Mouse (Mus musculus) erythroblast, adult 5-6 weeks (primary cell): ENCODE measurements around the gene Crybg3. TPM values are rescaled to one million over a fixed set of nuclear protein-coding genes. Genes with fewer than 3 reads are reported as not detected.
"Not testable (repeated sequence)": the region's sequence is repeated elsewhere in the genome, so short reads cannot be mapped to it uniquely, and the experiment has no call there.

Experiments used
- ATAC-seq: replicated peaks from 2 replicates; pipeline ENCODE4 v1.8.0; 2016; ENCODE audit warnings: moderate number of reproducible peaks, mild to moderate bottlenecking, moderate TSS enrichment, inconsistent platforms; ENCODE audit not compliant: poor library complexity, low FRiP score, severe bottlenecking
- total RNA-seq, 2 experiments: library from RNA; stranded (forward) in 1 of 2; stranded (reverse) in 1 of 2; fragments of 150-400 nt in 1 of 2; fragments of 200-764, 138-1000 nt in 1 of 2; gene quantifications; 2 replicates each; pipeline versions ENCODE4 v1.2.3 to v1.2.4; 2015 to 2017; ENCODE audit warnings: low replicate concordance in 2 of 2

Gene Crybg3
- total RNA-seq, 2 experiments from 2014 or later = 2.8 to 5.6 TPM

DNA sequence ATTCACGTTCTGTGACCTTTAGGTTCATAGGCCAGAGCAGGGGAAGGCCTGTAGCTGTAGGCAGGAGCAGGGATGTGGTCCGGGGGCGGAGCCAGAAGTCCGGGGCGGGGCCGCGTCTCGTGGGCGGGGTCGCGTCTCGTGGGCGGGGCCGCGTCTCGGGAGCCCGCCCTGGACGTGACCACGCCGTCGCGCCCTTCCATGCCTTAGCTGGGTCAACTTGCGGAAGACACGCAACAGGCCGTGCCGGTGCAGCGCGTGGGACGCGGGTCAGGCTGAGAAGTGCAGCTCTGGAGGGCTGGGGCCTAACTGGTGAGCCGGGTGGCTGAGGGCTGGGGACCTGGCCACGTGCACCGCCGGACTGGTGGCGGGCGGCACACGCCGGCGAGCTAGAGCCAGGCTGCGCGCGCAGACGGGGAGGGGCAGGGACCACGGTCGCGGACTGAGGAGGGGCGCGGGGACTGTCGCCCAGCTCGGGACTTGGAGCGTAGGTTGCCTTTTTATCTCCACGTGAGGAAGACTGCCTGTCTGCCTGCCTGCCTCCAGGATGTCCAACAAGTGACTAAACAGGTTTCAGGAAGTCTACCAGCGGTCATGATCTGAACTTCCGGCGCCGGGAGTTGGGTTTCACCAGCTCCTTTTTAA lies 129.0 kb downstream of the Crybg3 start, which contains the start of gene Riox2:
Riox2 (plus strand) TSS at position 139 of the 642 bp plus-strand sequence.
- ATAC-seq = peak; percentile 90

DNA sequence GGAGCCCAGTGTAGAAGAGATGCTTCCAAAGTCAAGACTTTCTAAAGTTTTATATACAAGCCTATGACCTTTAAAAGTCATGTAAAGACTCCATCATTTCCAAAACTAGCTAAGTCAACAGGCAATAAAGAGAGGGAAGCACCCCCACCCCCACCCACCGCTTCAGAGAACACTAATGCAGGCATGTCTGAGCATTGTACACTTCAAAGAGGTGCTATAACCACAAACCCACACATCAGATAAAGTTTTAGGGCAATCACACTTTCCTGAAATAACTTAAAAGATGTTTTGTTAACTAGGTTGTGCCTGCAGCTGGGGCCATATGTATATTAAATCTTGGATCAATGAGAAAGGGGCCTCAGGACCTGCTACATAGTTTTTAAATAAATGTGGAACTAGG lies 130.9 kb downstream of the Crybg3 start:
- ATAC-seq = no peak

DNA sequence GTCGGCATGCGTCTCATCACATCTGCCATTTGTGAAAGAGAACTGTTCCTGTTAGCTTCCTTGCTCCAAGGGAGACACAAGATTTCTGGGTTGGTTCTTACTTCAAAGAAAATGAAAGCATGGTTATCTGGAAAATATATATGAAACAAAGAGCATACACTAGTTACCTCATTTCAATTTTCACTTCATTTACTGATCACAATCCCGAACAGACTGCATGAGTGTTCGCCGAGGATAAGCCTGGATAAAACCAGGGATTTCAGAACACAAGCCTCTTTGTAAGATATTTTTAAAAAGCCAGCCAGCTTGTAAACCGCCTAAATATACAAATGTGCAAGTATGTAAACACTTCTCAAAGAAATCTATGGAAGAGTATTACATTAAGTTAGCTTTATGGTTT lies 136.8 kb downstream of the Crybg3 start:
- ATAC-seq = no peak

DNA sequence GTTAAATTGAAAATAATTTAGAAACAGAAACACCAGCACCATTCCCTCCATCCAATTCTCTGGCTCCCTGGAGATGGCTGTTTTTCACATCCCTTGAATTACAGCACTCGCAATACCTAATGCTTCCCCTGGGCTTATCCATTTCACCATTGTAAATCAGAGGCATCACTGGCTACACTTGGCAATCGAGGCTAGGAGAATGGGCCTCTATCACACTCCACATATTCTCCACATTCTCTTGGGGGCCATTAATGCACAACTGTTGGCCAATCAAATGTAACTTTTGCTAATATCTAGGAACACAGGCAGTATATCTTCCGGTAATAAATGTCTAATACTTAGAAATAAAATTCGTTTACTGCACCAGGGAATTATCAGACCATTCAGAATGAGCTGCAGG lies 137.2 kb downstream of the Crybg3 start:
- ATAC-seq = no peak

DNA sequence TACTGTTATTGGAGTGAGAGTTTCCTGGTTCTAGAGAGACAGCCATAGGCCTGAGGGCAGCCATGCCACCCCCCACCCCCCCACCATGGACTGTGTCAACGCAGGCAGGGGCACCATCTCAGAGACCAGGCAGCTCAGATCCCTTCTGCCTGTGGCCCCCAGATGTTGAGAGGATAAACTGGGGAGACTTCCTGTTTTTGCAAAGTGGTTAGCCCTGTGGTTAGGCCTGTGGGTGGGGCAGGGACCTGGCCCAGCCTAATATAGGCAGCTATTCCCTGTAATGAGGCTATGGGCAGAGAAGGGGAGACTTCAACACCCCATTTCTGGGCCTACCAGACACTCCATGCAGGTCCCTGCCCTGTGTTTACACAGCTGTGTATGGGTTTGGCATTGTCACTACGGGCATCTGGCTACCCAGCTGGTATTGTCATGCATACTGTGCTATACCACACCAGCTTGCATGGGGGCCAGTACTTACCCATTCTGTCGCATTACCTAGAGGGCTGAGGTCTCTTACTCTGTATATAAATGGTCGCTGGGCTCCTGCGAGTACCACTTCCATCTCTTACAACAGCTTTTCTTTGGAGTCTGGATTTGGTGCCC lies 141.4 kb downstream of the Crybg3 start:
- not testable (repeated sequence) for ATAC-seq

DNA sequence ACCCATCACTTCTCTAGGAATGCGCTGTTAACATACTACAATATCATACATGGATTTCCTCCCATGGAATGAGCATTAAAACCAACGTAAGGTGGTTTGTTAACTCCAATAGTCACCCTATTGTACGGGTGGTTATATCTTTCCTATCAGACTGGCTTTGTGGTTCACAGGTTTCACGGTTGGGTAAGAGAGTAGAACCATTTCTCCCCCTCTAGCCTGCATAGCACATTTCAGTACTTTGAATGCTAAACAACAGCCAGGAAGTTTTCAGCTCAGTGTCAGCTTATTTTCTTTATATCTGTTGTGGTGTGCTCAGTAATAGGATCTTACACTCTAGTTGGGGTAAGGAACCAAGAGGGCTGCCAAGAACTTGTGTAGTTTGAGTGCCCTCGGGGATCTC lies 149.0 kb downstream of the Crybg3 start:
- ATAC-seq = no peak

DNA sequence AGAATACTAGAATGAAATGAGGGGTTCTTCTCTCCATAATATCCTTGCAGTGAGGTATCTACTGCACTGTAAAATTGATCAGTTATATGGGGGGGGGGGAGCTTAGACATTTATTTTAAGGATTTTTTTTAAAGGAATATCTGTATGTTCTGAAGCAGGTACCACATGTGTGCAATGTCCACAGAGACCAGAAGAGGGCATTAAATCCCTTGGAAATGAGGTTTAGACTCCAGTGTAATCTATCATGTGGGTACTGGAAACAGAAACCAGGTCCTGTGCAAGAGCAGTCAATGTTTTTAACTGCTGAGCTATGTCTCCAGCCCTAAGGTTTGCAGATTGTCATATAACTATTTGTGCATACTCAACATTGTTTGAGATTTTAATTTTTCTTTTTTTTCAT lies 151.7 kb downstream of the Crybg3 start:
- ATAC-seq = no peak

DNA sequence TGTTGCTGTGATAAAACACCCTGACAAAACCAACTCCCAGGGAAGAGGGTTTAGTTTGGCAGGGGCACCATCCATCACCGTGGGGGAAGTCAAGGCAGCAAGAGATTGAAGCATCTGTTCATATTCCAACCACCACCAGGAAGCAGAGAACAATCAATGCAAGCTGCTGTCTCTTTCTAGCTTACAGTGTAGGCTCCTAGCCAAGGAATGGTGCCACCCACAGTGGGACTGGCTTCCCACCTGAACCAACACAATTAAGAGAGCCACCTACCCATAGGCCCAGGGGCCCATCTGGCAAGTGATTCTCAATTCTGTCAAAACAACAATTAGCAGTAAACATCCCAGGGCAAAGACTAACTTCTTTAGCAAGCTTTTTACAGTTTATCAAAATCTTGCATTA lies 152.6 kb downstream of the Crybg3 start:
- no peak for ATAC-seq

DNA sequence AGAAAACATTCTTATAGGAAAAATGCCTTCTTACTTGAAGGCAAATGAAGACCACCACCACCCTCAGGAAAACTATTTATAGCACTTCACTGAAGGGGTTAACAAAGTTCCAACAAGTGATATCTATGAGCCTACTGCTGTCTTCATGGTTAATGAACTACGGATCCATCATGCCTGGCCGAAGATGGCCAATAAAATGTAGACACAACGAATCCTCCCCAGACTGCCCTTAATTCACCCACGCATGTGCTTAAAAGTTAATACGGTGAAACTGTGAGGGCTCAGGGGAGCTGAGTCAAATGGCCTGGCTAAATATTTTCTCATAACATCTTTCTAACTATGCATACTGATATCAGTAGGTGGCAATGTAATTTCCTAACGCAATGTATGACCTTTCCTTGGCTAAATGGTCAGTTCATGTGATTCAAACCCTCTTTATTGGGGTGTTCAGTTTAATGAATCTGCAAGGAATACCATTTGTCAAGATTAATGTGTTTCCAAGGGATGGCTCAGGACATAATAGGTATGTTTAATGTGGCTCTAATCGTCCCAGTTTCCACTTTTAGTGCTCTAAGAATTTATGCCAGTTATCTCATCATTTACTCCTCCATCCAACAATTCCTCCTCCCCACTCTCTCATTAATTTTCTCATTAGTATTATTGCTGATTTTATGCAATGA lies 155.8 kb downstream of the Crybg3 start:
- no peak for ATAC-seq

Other genes with a start within 250 kb of the Crybg3 start
- gene Olfr209, start 237.0 kb downstream of the Crybg3 start, total RNA-seq (2015; ENCODE audit: low replicate concordance) = not detected in 2 replicates
- not detected in 2 replicates for gene Olfr209, start 237.0 kb downstream of the Crybg3 start, total RNA-seq (2017; ENCODE audit: low replicate concordance)
- not detected in 2 replicates for gene Gabrr3, start 193.6 kb downstream of the Crybg3 start, total RNA-seq (2015; ENCODE audit: low replicate concordance)
- gene Gabrr3, start 193.6 kb downstream of the Crybg3 start, total RNA-seq (2017; ENCODE audit: low replicate concordance) = not detected in 2 replicates
- 2.5 and 10.2 TPM in 2 replicates for gene Riox2, start 129.2 kb downstream of the Crybg3 start, total RNA-seq (2015; ENCODE audit: low replicate concordance)
- gene Riox2, start 129.2 kb downstream of the Crybg3 start, total RNA-seq (2017; ENCODE audit: low replicate concordance) = 8.6 and 12.8 TPM in 2 replicates
- 0.63 and 2.7 TPM in 2 replicates for gene Arl6, start 38.4 kb upstream of the Crybg3 start, total RNA-seq (2015; ENCODE audit: low replicate concordance)
- not detected in 2 replicates for gene Arl6, start 38.4 kb upstream of the Crybg3 start, total RNA-seq (2017; ENCODE audit: low replicate concordance)